Mouse (Mus musculus) hindbrain, embryonic 14.5 days (tissue): ENCODE results near the gene Hoxa2. TPM values are rescaled to one million over a fixed set of nuclear protein-coding genes. Genes with fewer than 3 reads are reported as not detected.

Source experiments
- ATAC-seq: fragments of 200-750 bp; cut with Nextera tagmentation; 2 replicates; pipeline ENCODE4 v1.8.0; 2017; ENCODE audit warnings: moderate number of reproducible peaks, mild to moderate bottlenecking, moderate TSS enrichment, moderate library complexity; ENCODE audit not compliant: low FRiP score
- DNase-seq: peaks from one replicate; pipeline ENCODE4 v3.0.0-alpha.2; 2015; ENCODE audit warnings: low spot score
- H3K27ac ChIP-seq: fragments of 300-500 bp; sonication (generic); 2 replicates; pipeline ENCODE4 v1.5.1; 2014; ENCODE audit warnings: mild to moderate bottlenecking, moderate library complexity
- H3K27me3 ChIP-seq: fragments of 300-500 bp; sonication (generic); 2 replicates; pipeline ENCODE4 v1.6.1; 2014; ENCODE audit warnings: mild to moderate bottlenecking, low read length, mixed read lengths; ENCODE audit not compliant: control insufficient read depth, insufficient read depth
- H3K36me3 ChIP-seq: fragments of 300-500 bp; sonication (generic); replicated peaks from 2 replicates; pipeline ENCODE4 v1.6.1; 2014; ENCODE audit not compliant: control insufficient read depth, insufficient read depth
- H3K4me1 ChIP-seq: fragments of 300-500 bp; sonication (generic); replicated peaks from 2 replicates; pipeline ENCODE4 v1.6.1; 2014; ENCODE audit warnings: antibody characterized with exemption, low read length, mixed read lengths; ENCODE audit not compliant: control insufficient read depth, insufficient read depth
- H3K4me2 ChIP-seq: fragments of 300-500 bp; sonication (generic); replicated peaks from 2 replicates; pipeline ENCODE4 v1.6.1; 2014; ENCODE audit warnings: mild to moderate bottlenecking, moderate library complexity
- H3K4me3 ChIP-seq: fragments of 300-500 bp; sonication (generic); replicated peaks from 2 replicates; pipeline ENCODE4 v1.5.1; 2014; ENCODE audit warnings: mild to moderate bottlenecking, low read length
- H3K9ac ChIP-seq: fragments of 300-500 bp; sonication (generic); 2 replicates; pipeline ENCODE4 v1.6.1; 2014
- H3K9me3 ChIP-seq: fragments of 300-500 bp; sonication (generic); 2 replicates; pipeline ENCODE4 v1.6.1; 2016; ENCODE audit warnings: low read length; ENCODE audit not compliant: control insufficient read depth
- WGBS: fragments of 180-500 bp; shearing (Covaris S2); extraction: QIAGEN DNeasy Blood & Tissue Kit; methylation state at CpG from one replicate; pipeline ENCODE4 v1.1.7; 2014; 5-methylcytosine and 5-hydroxymethylcytosine counted together
- polyA plus RNA-seq: library from polyadenylated mRNA; unstranded; fragments of >200 nt; fragmentation: Nextera tagmentation; extraction: Ambion mirVana; gene quantifications from 2 replicates; pipeline ENCODE4 v1.2.1, GENCODE M21; 2014

Gene Hoxa2
- polyA plus RNA-seq, 1 experiment from 2014 or later: 35.1 TPM

DNA sequence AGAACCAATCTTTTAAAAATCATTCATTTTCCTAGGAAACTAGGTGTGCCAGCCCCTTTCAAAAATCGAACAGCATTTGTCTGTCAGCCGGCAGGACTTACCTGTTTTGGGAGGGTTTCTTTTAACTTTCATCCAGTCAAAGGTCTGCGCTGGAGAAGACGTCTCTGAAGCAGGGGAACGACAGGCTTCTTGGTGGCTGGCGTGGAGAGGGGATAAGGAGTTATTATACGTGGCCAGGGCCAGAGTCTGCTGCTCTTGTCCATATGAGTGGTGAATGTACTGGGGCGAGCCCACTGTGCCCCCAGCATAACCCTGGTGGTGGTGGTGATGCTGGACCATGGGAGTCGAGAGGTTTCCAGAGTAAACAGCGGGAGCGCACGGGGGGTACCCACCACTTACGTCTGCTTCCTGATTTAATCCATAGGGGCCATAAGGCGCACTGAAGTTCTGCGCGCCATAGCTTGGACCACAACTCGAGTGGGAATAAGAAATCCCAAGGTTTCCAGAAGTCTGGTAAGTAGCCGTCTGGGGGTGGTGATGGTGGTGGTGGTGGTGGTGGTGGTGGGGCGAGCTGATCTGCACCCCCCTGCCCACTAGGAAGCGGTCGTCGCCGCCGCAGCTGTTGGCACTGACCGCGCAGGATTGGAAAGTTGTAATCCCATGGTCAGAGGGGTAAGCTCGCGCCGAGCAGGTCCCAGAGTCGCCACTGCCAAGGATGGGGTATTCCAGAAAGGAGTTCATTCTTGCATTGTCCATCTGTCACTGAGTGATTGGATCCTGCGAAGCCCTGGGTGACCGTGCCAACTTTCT lies 7.0 kb downstream of the Hoxa2 start:
- ATAC-seq: no peak; the same call in 1 of the 2 replicates
- no peak for DNase-seq

DNA sequence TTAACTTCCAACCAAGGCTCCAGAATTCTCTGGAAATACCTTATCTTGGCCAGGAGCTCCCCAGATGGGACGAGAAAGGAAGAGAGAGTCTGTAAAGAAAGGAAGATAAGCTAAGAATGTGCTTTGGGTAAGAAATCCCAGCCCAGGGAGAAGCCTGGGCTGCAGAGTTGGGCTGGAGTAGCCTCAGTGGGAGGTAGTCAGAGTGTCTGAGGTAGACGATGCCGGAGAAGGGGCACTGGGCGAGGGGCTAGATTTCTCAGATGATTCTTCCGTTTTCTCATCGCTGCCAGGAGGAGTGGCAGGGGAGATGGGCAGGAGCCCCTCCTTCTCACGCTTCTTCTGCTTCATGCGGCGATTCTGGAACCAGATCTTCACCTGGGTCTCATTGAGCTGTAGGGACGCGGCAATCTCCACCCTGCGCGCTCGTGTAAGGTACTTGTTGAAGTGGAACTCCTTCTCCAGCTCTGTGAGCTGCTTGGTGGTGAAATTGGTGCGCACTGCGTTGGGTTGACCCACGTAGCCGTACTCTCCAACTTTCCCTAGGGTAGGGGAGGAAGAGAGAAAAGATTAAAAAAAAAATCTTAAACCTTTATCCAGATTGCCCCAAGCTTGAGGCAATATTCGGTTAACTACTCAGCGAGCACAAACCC lies 8.0 kb downstream of the Hoxa2 start:
- Histone ChIP-seq H3K27ac (no peak overlapping the region), H3K4me1 (peaks cover 14% of the 10 kb centered on the region), H3K9ac (no peak overlapping the region), H3K4me2 (peak overlapping the region; percentile 81), H3K4me3 (peak overlapping the region; percentile 71), H3K27me3 (peaks cover 78% of the 10 kb centered on the region), H3K9me3 (no peaks in the 10 kb centered on the region), H3K36me3 (no peaks in the 10 kb centered on the region)
- WGBS: 6% methylated on average over 20 of the region's 20 CpGs
- DNase-seq (peak; percentile 24), ATAC-seq (no peak)

More for the DNA sequence above, 7.0 kb downstream of the Hoxa2 start:
- Histone ChIP-seq H3K27ac (no peak overlapping the region; the same call in 1 of the 2 replicates), H3K4me3 (peak overlapping the region; percentile 71), H3K27me3 (peaks cover 74% of the 10 kb centered on the region), H3K9ac (no peak overlapping the region), H3K36me3 (no peaks in the 10 kb centered on the region), H3K4me2 (peak overlapping the region; percentile 81), H3K9me3 (no peaks in the 10 kb centered on the region), H3K4me1 (peaks cover 14% of the 10 kb centered on the region)
- 1% methylated on average over 32 of the region's 32 CpGs for WGBS

DNA sequence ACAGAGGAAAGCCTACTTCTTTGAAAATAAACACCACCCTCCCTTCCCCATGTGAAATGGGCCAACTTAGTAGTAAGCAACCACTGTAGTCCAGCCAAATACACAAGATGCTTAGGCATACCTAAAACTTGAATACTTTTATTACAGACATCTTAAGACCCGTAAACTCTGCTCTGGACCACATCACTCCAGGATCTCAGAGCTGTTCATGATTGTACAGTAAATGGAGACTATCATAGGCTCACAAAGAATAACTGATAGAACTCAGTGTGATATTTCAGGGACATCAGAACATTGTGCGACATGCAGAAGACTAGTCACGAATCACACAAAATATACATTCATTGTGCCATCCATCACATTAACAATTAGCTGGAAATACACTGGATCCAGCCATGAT lies 9.2 kb downstream of the Hoxa2 start:
- DNase-seq (no peak), ATAC-seq (no peak)
- H3K9me3 ChIP-seq: no peaks in the 10 kb centered on the region
- WGBS: 51% methylated on average over 3 of the region's 3 CpGs
- H3K27me3 ChIP-seq: peaks cover 88% of the 10 kb centered on the region
- no peak overlapping the region for H3K9ac ChIP-seq
- H3K4me1 ChIP-seq: peaks cover 14% of the 10 kb centered on the region
- H3K36me3 ChIP-seq: no peaks in the 10 kb centered on the region
- no peak overlapping the region for H3K27ac ChIP-seq
- no peak overlapping the region for H3K4me3 ChIP-seq
- no peak overlapping the region for H3K4me2 ChIP-seq

GRCm38 (mm10) chr6:52154044-52154443 lies 10.6 kb downstream of the Hoxa2 start:
- Histone ChIP-seq H3K4me2 (no peak overlapping the region), H3K4me1 (peaks cover 6% of the 10 kb centered on the region), H3K36me3 (no peaks in the 10 kb centered on the region), H3K27me3 (peaks cover 93% of the 10 kb centered on the region), H3K4me3 (no peak overlapping the region), H3K9ac (no peak overlapping the region), H3K27ac (no peak overlapping the region), H3K9me3 (no peaks in the 10 kb centered on the region)
- WGBS: 17% methylated on average over 5 of the region's 5 CpGs
- ATAC-seq (no peak), DNase-seq (peak; percentile 24)

- ATAC-seq (no peak), DNase-seq (peak; percentile 25)
- Histone ChIP-seq H3K36me3 (no peaks in the 10 kb centered on the region), H3K27me3 (peaks cover 93% of the 10 kb centered on the region), H3K9ac (no peak overlapping the region), H3K4me3 (no peak overlapping the region), H3K4me2 (no peak overlapping the region), H3K9me3 (no peaks in the 10 kb centered on the region), H3K27ac (no peak overlapping the region), H3K4me1 (peaks cover 5% of the 10 kb centered on the region; the same call in 1 of the 2 replicates)
- 5% methylated on average over 6 of the region's 6 CpGs for WGBS
Observed at GRCm38 (mm10) chr6:52153270-52153669, 11.4 kb downstream of the Hoxa2 start.

- H3K27ac ChIP-seq: no peak overlapping the region
- H3K4me1 ChIP-seq: no peaks in the 10 kb centered on the region
- H3K9me3 ChIP-seq: no peaks in the 10 kb centered on the region
- no peak overlapping the region for H3K4me3 ChIP-seq
- no peak overlapping the region for H3K9ac ChIP-seq
- H3K27me3 ChIP-seq: peaks cover 85% of the 10 kb centered on the region
- H3K4me2 ChIP-seq: no peak overlapping the region
- H3K36me3 ChIP-seq: no peaks in the 10 kb centered on the region
- DNase-seq: peak; percentile 32
- WGBS: 8% methylated on average over 16 of the region's 16 CpGs
- ATAC-seq: no peak
Observed at GRCm38 (mm10) chr6:52152226-52153193, 12.1 kb downstream of the Hoxa2 start.

DNA sequence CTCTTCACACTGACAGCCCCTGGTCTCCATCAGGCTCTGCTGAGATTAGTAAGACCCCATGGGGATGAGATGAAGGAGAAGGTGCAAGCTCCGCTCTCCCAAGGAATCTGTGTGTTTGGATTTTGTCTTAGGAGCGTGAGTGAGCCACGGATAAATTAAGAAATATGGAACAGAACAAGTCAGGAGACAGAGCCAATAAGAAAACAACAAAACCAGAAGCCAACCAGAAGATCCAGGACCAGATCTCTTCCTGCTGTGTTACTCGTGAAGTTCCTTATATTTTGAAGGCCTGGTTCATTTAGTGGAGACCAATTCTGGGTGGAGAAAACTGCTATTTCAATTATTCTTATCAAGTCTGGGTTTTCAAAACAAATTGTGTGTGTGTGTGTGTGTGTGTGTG lies 13.1 kb downstream of the Hoxa2 start:
- Histone ChIP-seq H3K9ac (no peak overlapping the region), H3K9me3 (no peaks in the 10 kb centered on the region), H3K36me3 (no peaks in the 10 kb centered on the region), H3K27me3 (peaks cover 84% of the 10 kb centered on the region), H3K27ac (no peak overlapping the region), H3K4me1 (no peaks in the 10 kb centered on the region), H3K4me2 (no peak overlapping the region), H3K4me3 (no peak overlapping the region)
- WGBS: 25% methylated on average over 4 of the region's 4 CpGs
- ATAC-seq (no peak), DNase-seq (no peak)

DNA sequence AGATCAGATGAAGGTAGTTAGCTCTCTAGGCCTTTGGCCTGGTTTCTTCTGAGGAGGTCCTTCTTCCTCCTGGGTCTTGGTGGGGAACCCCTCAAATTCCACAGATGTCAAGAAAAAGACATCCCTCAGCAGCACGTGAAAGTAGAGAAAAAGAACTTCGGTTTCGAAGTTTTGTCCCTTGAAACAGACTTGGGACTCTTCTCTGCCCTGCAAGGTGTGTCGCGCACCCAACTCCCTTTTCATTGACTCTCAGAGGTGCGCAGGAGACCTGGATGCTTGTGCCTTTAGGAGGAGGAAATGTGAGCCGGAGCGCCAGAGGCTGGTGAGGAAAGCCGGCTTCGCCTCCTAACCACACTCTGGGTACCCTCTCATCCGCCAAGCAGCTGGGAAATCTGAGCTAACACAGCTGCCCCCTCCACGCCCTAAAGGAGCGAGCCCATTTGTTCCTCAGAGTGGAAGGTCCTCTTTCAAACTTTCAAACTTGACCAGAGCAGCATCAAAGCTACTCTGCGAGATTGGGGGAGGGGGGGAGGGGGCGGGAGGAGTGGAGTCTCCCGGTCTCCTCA lies 14.1 kb downstream of the Hoxa2 start:
- Histone ChIP-seq H3K9ac (no peak overlapping the region), H3K27me3 (peaks cover 77% of the 10 kb centered on the region), H3K4me1 (no peaks in the 10 kb centered on the region), H3K4me3 (no peak overlapping the region), H3K27ac (no peak overlapping the region), H3K4me2 (no peak overlapping the region), H3K36me3 (no peaks in the 10 kb centered on the region), H3K9me3 (no peaks in the 10 kb centered on the region)
- 7% methylated on average over 16 of the region's 16 CpGs for WGBS
- DNase-seq: no peak
- no peak for ATAC-seq
